Mouse (Mus musculus) adrenal gland, adult 2 months (tissue): ENCODE data around the gene Akap13. TPM values are rescaled to one million over a fixed set of nuclear protein-coding genes. Genes with fewer than 3 reads are reported as not detected.

ENCODE experiments used
- DNase-seq: peaks from one replicate; pipeline ENCODE4 v3.0.0; 2021
- polyA plus RNA-seq: library from polyadenylated mRNA; depleted of rRNA; stranded (reverse); fragments of >200 nt; gene quantifications from 2 replicates; pipeline ENCODE4 v1.2.3, GENCODE M21; 2012
- total RNA-seq, 2 experiments: library from RNA; stranded (reverse); gene quantifications; 2 replicates each; pipeline ENCODE4 v1.2.3; 2021

Gene Akap13
- total and polyA plus RNA-seq, 3 experiments = 8.8 to 66.8 (median 51.3) TPM

DNA sequence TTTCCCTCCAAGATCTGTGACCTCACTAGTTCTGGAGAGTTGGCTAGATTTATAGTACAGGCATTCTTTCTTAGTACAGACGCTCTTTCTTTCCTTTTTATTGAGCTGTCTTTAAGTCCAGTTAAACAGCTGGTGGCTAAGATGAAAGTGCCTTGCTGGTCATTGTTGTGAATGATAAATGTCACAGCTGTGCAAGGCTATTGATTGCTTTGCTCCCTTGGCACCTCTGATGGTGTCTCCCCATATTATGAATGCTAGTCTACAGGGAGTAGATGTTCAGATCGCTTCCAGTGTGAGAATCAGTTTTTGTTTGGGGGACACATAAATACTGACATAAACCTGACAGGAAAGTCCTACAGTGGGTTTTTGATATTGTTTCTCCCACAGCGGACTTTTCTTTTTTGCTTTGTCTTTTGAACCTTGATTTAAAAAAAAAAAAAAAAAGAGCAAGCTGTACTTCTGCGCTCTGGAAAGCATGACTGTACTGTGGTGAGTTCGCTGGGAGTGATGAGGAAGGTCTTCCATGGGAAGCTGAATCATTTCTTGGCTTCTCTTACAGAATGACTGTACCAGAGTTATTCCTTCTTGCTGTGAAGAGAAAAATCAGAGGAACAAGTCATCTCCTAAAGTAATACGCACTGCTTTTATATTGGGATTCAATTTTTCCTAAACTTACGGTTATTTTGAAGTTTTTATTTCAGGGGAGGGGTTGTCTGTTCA lies 178.6 kb downstream of the Akap13 start:
- peak; percentile 62 for DNase-seq

DNA sequence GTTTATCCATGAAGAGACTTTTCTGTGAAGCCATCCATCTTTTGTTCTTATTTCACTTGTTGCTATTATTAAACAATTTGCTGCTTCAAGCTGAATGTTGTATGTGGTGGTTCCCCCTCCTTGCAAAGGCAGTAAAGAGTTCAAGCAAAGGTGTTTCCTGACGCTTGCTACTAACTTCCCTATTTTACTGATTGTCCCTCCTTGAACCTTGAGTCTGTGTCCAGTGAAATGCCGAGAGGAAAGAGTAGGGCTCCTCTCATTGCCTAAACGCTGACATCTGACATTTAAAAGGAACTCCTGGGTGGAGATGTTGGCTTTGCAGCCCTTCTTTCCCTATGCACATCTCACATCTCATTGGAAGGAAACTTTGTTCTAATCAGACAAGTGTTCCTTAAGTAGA lies 183.4 kb downstream of the Akap13 start:
- DNase-seq = no peak

DNA sequence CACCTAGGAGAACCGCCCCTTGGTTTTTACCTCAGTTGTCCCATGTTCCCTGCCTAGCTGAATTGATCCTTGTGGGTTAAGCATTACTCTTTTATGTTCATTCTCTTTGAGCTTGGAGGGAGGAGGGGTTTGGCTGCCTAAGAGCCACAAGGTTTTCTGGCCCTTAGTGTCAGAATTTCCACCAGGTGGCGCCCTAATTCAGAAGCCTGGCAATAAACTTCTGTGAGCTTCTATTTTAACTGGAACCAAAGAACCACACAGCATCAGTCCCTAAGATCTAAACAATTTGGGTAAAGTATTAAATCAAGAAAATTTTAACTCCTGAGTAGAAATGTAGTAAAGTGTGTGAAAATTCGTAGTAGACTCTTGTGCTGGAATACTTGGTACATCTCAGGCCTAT lies 184.2 kb downstream of the Akap13 start:
- DNase-seq = peak; percentile 83

DNA sequence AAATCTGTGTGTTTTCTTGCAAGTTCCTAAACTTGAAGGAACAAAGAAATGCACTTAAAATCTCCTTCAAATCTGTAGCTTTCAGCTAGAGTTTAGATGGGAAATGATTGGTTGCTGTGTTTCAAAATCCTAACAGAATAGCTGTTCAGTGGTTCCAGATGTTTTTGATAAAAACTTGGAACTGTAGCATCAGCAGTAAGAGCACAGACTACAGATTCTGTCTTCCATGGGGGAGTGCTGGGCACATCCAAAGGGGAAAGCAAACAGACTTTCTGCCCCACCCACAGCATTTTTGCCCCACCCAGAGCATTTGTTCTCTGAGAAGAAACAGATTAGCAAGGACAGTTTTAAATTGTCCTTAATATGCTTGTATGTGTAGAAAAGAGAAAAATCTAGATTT lies 184.7 kb downstream of the Akap13 start:
- DNase-seq = no peak

DNA sequence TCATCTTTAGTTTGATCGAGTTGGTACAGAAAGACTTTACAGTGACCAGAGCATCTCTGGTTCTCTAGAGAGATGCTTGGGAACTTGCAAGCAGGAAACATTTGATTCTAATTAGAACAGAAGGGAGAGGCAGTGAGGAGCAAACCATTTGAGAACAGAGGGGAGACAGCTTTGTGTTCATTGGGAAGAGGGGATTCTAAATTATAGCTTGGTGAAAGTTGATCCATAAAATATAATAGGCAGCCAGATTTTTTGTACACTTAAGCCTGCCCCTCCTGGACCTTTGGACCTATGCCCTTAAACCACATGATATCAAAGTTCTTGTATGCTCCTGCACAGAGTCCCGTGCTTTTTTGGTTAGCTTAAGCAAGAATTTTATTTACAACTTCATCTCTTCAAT lies 185.3 kb downstream of the Akap13 start:
- DNase-seq = no peak

DNA sequence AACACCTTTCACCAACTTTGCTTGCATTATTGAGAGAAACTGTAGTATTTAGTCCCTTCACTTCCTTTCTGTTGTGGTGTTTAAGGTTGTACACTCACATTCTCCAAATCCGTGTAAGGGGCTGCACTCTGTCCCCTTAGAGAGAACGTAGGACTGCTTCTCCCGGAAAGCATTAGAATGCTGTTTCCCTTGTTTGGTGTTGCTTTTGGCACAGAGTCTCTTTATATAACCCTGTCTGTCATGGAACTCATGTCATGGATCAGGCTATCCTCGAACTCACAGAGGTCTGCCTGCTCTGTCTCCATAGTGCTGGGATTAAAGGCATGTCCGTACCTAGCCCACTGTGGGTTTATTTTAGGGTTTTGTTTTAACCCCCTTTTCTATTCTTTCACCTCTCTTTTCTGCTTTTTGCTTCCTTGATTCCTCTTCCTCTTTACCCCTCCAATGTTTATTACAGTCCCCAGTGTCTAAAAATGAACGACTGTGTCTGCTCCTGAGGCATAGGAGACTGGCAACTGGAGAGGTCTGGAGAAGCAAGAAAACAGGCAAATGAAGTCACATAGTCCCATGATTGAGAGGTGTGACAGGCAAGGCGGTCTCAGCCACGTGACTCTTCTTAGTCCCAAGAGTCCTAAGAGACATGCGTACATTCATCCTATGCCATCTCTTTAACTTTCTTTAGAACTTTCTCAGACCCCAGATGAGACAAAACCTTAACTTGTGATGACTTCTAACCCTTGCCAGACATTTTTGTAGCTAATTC lies 186.3 kb downstream of the Akap13 start:
- no peak for DNase-seq

DNA sequence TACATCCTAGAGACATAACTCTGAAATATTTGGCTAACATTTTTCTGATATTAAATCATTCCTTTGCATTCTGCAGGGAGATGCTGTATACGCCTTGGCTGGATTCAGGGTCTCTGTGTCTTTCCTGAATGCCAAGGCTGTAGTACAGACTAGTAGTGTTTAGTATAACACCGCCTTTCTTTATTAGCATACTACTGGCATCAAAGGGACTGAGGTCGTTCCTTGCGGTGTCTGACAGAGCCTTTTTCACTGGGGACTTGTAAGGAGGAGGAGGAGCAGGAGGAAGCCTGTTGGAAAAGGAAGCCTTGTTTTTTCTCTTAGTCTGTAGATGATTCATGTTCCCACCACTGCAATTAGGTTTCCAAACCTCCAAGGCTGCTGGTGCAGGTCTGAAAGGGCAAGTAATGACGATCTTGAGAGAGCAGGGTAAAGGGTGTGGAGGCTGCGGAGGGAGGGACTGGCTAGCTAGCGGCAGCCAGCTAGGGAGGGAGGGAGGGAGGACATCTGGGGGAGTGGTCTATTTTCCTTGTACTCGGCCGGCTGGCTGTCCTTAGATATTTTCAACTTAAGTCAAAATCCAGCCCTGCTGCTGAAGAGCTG lies 186.9 kb downstream of the Akap13 start:
- DNase-seq = peak; percentile 89

DNA sequence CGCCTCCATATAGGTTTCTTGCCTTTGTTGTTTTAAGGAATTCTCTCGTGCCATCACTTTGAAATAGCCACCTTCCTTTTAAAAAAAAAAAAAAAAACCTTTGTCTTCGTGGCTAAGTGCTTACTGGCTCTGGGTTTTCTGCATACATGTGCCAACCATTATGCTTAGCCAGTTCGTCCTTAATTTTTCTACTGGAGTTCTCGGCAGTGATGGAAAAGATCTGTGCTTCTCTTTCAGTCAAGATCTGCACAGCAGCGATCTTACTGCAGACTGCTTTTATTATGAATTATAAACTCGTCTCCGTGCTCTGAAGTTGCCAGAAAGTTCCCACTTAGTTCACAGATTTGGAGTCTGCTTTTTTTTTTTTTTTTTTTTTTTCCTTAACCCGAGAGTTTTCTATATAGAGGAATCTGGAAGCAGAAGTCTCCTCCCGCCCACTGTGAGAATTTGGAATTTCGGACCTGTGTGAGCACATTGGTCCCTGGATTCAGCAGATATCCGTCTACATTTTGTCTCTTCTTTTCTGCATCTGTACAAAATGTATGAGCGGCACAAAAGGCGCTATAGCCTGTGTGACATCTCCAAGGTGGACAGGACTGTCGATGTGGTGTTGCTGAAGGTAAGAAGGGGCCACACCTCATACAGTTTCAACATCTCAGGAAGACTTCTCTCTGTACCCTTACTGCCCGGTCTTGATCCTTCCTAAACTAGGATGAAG lies 187.7 kb downstream of the Akap13 start:
- no peak for DNase-seq

DNA sequence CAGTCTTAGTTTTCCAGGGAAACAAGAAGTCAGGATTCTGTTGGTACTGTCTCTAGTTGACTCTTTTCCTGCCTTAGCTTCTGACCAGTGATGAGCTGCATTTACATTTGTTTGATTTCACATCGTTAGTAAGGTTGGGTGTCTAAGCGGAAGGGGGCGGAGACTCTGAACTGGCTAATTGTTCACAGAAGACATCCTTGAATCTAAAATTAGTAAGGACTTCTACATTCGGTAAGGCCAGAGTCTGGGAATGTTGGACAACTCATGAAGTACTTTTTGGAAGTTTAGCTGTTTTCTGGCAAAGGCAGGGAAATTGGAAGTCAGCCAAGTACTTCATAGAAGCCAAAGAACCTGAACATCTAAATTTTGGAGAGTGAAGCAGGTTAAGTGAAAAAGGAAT lies 188.7 kb downstream of the Akap13 start:
- DNase-seq = peak; percentile 59

DNA sequence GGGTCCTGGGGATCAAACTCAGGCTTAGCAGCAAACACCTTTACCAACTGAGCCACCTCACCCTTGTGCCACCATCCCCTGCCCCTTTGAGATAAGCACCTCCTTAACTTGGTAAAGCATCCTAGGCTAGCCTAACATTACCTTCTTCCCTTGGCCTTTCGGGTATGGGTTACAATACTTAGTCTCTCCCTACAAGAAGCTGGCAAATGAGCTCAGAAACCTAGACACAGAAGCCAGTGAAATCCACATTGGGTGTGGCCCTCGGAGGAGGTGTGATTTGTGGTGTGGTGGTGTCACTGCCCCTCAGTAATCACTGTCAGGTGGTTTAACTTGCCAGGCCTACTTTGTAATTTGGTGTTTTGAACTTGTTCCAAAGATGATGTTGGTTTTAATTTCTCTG lies 189.3 kb downstream of the Akap13 start:
- DNase-seq = no peak

DNA sequence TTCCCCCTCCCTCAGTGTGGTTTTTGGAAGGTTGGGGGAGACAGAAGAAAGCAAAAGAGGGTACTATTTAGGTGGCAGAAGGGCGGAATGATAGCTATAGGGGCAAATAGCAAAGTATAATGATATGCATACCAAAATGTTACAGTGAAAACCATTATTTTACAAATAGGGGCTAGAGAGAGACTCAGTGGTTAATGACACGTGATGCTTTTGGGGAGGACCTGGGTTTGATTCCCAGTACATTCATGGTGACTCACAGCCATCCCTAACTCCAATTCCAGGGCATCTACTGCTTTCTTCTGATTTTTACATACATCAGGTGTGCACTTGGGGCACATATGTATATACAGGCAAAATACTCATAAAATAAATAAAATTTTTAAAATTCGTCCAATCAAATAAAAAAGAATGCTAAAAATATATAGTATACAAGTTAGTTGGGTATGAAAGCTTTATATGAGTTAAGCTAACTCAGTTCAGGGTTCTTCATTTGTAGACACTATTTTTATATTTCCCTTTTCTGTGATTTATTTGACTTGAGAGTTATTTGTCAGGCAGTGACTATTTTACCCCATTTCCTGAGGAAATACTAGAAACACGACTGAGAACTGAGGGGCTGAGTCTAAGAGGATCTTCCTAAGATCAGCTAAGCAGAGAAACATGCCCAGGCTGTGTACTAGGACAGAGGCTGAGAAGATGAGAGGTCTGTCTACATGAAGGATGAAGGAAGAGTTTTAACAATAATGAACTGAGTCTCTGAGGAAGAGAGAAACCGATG lies 190.0 kb downstream of the Akap13 start:
- no peak for DNase-seq

DNA sequence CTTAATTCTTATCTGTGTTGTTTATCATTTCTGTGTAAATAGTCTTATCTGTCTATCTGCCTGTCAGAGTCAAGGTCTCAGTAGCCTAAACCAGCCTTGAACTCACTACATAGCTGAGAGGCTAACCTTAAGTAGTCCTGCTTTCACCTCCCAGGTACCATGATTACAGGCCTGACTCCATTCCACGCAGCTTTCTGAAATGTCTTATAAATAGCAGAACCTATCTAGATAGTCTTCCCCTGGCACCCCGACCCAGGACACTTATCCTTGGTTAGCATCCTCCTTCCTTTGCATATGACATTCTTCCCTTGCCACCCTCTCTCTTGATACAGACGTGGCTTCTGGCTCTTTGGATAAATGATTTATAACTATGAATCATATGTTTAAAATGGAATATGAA lies 192.7 kb downstream of the Akap13 start:
- DNase-seq = no peak

DNA sequence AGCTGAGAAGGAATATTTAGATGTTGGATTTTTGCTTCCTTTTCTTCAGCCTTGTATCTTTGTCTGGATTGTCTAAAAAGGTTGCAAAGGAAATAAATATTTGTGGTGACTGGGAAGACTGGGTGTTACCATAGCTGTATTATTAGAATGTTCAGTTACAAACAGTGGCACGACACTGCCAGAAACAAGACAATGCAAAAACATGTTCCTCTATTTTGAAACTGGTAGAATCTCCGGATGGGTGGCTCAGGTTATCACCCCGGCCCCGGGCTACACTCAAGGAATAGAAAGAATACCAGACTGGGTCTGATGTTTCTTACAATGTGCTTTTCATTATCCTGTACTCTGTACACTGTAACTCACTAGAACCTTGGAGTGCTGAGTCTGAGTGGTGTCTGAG lies 193.6 kb downstream of the Akap13 start:
- no peak for DNase-seq

DNA sequence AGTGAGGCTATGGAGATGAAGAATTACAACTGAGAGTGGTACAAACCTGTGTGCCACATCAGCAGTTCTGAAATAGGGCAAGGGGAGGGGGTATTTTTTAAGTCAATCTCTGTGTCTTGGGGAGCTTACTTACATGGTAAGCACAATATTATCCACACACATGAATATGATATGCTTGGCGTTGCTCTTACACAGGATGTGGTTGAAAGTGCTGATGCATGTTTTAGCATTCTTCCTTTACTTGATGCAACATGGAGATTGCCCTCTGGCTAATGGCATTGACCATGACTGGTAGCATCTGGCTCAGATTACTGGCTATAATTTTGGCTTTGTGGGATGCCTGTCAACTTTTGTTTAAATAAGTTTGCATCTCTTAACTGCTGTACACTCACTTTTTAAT lies 194.6 kb downstream of the Akap13 start:
- no peak for DNase-seq

DNA sequence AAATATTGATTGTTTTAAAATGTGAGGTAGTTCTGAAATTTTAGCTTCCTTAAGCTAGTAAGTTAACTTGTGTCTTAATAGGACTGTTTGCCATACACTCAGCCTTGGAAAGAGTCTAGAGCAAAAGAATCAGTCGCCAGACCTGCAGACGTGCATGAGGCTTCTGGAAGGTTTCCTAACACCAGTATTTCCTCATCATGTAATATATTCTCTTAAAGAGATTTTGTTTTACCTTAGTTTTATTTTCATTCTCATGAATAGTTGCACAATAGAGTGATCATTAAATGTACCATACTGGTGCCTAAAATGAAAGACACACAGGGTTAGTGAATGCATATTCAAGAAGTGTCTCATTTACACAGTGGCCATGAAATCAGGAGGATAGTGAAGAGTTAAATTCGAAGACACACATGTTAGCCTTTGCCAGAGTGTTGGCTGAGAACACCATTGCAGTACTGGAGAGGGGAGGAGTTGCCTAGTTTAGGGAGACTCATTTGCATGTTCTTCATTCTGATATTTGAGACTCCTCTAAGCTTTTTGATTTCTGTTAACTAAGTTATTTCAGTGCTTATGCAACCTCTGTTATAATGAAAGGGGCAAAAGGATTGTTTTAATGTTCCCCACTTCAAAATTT lies 198.5 kb downstream of the Akap13 start:
- no peak for DNase-seq

DNA sequence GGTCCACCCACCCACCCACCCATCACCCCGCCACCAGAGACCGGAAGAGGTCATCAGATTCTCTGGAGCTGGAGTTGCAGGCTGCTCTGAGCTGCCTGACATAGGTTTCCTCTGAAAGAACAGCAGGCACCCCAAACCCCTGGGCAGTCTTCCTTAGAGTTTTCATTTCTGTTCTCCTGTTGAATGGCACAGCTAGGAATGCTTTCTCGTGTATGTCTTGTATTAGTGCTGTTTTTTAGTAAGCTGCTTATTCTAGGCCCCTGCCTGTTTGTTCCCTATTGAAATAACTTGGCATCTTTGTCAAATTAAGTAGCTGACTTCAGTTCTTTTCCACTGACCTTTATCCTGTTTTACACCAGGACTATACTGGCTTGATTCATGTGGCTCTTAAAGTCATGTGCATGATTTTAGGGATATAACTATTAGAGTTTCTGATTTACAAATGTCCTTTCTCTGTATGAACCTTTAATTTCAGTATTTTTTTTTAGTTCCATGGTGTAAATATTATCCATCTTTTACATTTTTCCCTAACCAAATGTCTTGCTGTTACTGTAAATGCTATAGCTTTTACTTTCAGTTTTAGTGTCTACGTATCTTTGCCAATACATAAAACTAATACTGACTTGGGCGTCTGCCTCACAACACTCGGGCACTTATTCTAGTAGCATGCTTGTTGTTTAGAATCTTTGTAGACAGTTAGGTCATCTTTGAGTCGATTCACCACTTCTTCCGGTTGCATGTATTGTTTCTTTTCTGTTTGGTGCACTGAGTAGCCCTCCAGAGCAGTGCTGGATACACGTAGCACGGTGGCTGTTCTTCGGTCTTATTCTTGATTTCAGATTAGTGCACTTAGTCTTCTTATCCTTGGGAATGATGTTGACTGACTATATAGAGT lies 200.1 kb downstream of the Akap13 start:
- DNase-seq = peak; percentile 48

DNA sequence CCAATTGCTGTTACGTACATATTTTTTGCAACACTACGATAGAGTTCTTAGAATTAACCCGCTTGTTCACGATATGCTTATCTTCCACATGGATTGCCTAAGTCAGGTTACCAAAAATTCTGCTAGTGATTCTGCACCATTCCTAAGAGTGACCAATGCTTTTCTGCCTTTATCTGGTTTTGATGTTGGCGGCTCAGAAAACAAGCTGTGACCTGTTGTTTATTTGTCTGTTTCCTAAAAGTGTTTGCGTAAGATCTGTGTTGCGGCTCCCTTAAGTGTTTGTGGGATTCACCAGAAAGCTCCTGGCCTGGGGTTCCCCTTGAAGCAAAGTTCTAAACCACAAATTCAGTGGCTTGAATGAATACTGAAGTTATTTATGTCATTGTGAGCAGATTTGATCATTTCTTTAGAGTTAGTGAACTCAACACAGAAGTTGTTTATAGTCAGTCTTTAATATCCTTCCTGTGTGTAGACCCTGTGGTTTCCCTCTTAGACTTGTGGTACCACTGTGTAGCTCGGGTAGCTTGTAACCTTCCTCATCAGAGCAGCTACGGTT lies 201.0 kb downstream of the Akap13 start:
- DNase-seq = no peak

DNA sequence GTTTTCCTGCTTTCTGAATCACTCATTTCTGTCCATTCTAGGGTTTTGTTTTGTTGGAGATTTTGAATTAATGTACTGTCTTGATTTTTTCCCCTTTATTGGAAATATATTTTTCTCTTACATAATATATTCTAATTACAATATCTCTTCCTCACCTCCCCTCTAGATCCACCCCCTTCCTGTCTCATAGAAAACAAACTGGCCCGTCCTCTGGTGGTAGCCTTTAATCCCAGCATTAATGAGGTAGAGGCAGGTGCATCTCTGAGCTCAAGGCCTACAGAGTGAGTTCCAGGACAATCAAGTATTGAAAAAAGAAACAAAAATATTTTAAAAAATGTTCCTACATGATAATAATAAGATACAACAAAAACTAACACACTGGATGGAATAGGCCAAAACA lies 201.6 kb downstream of the Akap13 start:
- no peak for DNase-seq

DNA sequence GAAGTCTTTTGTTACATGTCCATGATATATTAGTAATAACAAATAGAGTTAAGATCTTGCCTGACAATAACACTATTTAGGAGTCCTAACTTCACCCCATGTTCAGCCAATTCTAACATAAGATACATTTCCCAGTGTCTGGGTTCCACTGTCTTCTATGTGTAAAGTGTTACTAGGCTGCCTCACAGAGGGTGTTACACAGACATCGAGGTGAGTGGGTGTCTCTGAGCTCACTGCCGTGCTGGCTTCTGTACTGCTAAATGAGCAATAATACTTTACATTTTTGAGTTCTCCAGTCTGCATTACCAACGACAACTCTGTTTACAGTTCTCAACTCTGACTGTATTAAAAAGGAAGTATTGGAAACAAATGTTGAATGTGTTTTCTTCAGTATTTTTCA lies 209.1 kb downstream of the Akap13 start:
- no peak for DNase-seq

DNA sequence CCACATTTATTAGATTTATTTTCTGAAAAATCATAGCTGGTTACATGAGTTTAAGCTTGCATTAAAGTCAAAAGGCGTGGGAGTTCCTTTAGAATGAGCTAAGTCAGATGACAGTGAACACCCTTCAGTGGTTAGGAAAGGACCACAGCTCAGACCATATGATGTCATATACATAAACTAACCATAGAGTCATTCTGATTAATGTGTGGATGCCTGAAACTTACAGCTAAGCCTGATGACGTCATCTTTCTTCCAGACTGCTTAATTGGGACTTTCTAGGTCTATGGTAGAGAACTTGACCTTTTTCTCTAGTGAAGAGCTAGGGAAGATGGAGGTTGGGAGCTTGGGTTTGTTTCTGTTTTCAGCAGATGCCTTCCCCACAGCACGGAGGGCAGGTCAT lies 211.6 kb downstream of the Akap13 start:
- DNase-seq = no peak
